Mouse (Mus musculus): ENCODE measurements around the gene Lap3.

The Lap3 gene

DNA sequence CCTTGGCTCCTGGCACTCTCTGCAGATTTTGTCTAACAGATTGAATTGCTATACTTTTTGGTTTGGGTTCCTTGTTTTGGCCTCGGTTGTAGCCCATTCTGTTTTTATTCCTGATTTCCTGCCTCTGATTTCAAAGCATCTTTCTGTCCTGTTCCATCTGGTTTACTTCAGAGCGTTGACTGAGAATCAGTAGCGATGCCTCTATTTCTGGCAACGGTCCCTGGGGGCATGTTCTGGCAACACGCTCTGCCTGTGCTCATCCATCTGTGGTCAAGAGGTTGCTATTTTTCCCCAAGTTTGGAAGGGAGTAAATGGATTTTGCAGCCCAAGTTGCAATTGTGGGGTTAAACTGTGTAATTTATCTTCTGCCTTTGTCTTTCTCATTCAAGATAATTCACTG is 50.2 kb downstream of the Lap3 start:
- intact Hi-C loops (cut with DNase I), result no loop called here

DNA sequence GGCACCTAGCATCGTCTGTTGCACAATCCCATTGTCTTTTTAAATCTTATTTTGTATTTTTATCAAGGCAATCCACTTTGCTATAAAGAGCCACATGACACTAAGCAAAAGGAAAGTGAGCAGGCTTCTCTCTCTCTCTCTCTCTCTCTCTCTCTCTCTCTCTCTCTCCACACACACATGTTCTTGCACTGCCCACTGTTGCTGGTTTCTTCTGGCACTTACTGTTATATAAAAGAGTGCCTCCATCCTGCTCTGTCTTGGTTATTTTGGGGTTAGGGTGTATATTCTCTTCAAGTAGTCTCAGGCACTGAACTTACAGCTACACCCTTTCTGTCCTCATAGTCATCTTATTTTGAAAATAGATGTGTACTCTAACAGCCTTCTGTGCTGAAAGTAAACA is 56.4 kb downstream of the Lap3 start:
- intact Hi-C loops (cut with DNase I), result no loop called here

Data from adrenal gland (tissue).